Mouse (Mus musculus) neural tube, embryonic 12.5 days (tissue): ENCODE data around the gene Mblac2. TPM values are rescaled to one million over a fixed set of nuclear protein-coding genes. Genes with fewer than 3 reads are reported as not detected.
"Not testable (repeated sequence)": the region's sequence is repeated elsewhere in the genome, so short reads cannot be mapped to it uniquely, and the experiment has no call there.

Source experiments
- ATAC-seq: fragments of 200-750 bp; cut with Nextera tagmentation; 2 replicates; pipeline ENCODE4 v1.8.0; 2017; ENCODE audit warnings: low read depth, mild to moderate bottlenecking, moderate TSS enrichment, moderate library complexity; ENCODE audit not compliant: low FRiP score
- H3K27ac ChIP-seq: fragments of 300-500 bp; sonication (generic); 2 replicates; pipeline ENCODE4 v1.5.1; 2016
- H3K27me3 ChIP-seq: fragments of 300-500 bp; sonication (generic); replicated peaks from 2 replicates; pipeline ENCODE4 v1.6.1; 2016; ENCODE audit warnings: mild to moderate bottlenecking
- H3K36me3 ChIP-seq: fragments of 300-500 bp; sonication (generic); 2 replicates; pipeline ENCODE4 v1.6.1; 2016; ENCODE audit warnings: mild to moderate bottlenecking
- H3K4me1 ChIP-seq: fragments of 300-500 bp; sonication (generic); 2 replicates; pipeline ENCODE4 v1.6.1; 2016
- H3K4me2 ChIP-seq: fragments of 300-500 bp; sonication (generic); replicated peaks from 2 replicates; pipeline ENCODE4 v1.6.1; 2016; ENCODE audit warnings: mild to moderate bottlenecking
- H3K4me3 ChIP-seq: fragments of 300-500 bp; sonication (generic); 2 replicates; pipeline ENCODE4 v1.5.1; 2016
- H3K9ac ChIP-seq: fragments of 300-500 bp; sonication (generic); 2 replicates; pipeline ENCODE4 v1.6.1; 2016; ENCODE audit warnings: mild to moderate bottlenecking
- H3K9me3 ChIP-seq: fragments of 300-500 bp; sonication (generic); 2 replicates; pipeline ENCODE4 v1.6.1; 2016; ENCODE audit warnings: mild to moderate bottlenecking
- WGBS: fragments of 180-500 bp; shearing (Covaris S2); methylation state at CpG from one replicate; pipeline ENCODE4 v1.1.7; 2016; 5-methylcytosine and 5-hydroxymethylcytosine counted together
- polyA plus RNA-seq: library from polyadenylated mRNA; unstranded; fragments of >200 nt; fragmentation: Nextera tagmentation; extraction: Ambion mirVana; gene quantifications from 2 replicates; pipeline ENCODE4 v1.2.1, GENCODE M21; 2016

Gene Mblac2
- polyA plus RNA-seq, 1 experiment from 2014 or later, result 17.8 TPM

DNA sequence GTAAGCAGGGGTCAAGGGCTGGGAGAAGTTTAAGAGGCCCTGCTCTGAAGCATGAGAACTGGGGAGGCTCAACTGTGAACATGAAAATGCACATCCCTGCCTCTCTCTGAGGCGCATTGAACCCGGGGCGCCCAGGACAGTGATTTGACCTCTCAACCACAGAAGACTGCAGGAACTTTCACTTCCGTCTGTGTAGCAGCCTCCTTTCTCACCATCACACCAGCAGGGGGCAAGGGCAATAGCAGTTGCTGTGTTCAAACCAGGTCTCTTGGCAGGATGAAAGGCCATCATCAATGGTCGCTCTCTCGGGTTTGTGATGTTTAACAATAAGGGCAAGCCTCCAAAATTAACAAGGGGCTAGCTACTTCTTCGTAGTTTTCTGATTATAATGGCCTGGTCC lies 8.0 kb upstream of the Mblac2 start:
- WGBS, result 56% methylated on average over 7 of the region's 7 CpGs

GRCm38 (mm10) chr13:81703621-81704020 lies 7.5 kb upstream of the Mblac2 start:
- Histone ChIP-seq H3K27ac (no peak overlapping the region), H3K9me3 (no peaks in the 10 kb centered on the region), H3K4me3 (no peak overlapping the region), H3K4me1 (no peaks in the 10 kb centered on the region), H3K27me3 (no peaks in the 10 kb centered on the region), H3K9ac (no peak overlapping the region), H3K36me3 (no peaks in the 10 kb centered on the region), H3K4me2 (no peak overlapping the region)
- no peak for ATAC-seq
- WGBS, result 81% methylated on average over 9 of the region's 9 CpGs

More for the DNA sequence above, 8.0 kb upstream of the Mblac2 start:
- no peaks in the 10 kb centered on the region for H3K36me3 ChIP-seq
- no peak overlapping the region for H3K4me3 ChIP-seq
- H3K9ac ChIP-seq, result no peak overlapping the region
- H3K4me1 ChIP-seq, result no peaks in the 10 kb centered on the region
- no peak overlapping the region for H3K27ac ChIP-seq
- no peak overlapping the region for H3K4me2 ChIP-seq
- H3K9me3 ChIP-seq, result no peaks in the 10 kb centered on the region
- no peaks in the 10 kb centered on the region for H3K27me3 ChIP-seq
- ATAC-seq, result no peak

DNA sequence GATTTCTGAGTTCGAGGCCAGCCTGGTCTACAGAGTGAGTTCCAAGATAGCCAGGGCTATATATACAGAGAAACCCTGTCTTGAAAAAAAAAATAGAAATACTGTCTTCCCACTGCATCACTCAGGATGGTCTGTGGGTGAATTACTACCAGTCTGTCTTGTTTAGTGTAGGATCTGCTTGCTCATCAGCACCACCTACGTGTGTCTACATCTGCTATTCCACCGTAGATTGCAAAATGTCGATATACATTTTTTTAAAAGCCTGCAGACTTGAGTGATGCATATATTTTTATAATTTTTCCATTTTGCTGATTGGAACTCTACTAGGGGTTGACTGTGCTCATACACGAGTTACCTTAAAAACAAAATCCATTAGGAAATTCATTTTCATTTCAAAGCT lies 4.8 kb upstream of the Mblac2 start:
- H3K4me1 ChIP-seq, result no peaks in the 10 kb centered on the region; the same call in 1 of the 2 replicates
- no peaks in the 10 kb centered on the region for H3K36me3 ChIP-seq
- no peaks in the 10 kb centered on the region for H3K9me3 ChIP-seq
- no peak for ATAC-seq
- H3K9ac ChIP-seq, result no peak overlapping the region
- H3K4me2 ChIP-seq, result no peak overlapping the region
- H3K27me3 ChIP-seq, result no peaks in the 10 kb centered on the region
- no peak overlapping the region for H3K4me3 ChIP-seq
- 95% methylated on average over 5 of the region's 5 CpGs for WGBS
- no peak overlapping the region for H3K27ac ChIP-seq

- H3K4me1 ChIP-seq, result peaks cover 10% of the 10 kb centered on the region
- ATAC-seq, result no peak
- no peaks in the 10 kb centered on the region for H3K9me3 ChIP-seq
- peak overlapping the region; percentile 65; the same call in 1 of the 2 replicates for H3K9ac ChIP-seq
- WGBS, result 44% methylated on average over 4 of the region's 4 CpGs
- peak overlapping the region; percentile 79; the same call in 1 of the 2 replicates for H3K4me3 ChIP-seq
- H3K27ac ChIP-seq, result no peak overlapping the region
- H3K36me3 ChIP-seq, result no peaks in the 10 kb centered on the region
- H3K4me2 ChIP-seq, result peak overlapping the region; percentile 98
- no peaks in the 10 kb centered on the region for H3K27me3 ChIP-seq
Observed at GRCm38 (mm10) chr13:81709805-81710204, 1.3 kb upstream of the Mblac2 start.

GRCm38 (mm10) chr13:81710266-81710665 lies 875 bp upstream of the Mblac2 start:
- WGBS, result 3% methylated on average over 7 of the region's 7 CpGs
- H3K9ac ChIP-seq, result peak overlapping the region; percentile 65
- ATAC-seq, result no peak
- peaks cover 10% of the 10 kb centered on the region for H3K4me1 ChIP-seq
- peak overlapping the region; percentile 98 for H3K4me2 ChIP-seq
- no peaks in the 10 kb centered on the region for H3K36me3 ChIP-seq
- no peak overlapping the region for H3K27ac ChIP-seq
- H3K4me3 ChIP-seq, result peak overlapping the region; percentile 79
- H3K27me3 ChIP-seq, result no peaks in the 10 kb centered on the region
- no peaks in the 10 kb centered on the region for H3K9me3 ChIP-seq

DNA sequence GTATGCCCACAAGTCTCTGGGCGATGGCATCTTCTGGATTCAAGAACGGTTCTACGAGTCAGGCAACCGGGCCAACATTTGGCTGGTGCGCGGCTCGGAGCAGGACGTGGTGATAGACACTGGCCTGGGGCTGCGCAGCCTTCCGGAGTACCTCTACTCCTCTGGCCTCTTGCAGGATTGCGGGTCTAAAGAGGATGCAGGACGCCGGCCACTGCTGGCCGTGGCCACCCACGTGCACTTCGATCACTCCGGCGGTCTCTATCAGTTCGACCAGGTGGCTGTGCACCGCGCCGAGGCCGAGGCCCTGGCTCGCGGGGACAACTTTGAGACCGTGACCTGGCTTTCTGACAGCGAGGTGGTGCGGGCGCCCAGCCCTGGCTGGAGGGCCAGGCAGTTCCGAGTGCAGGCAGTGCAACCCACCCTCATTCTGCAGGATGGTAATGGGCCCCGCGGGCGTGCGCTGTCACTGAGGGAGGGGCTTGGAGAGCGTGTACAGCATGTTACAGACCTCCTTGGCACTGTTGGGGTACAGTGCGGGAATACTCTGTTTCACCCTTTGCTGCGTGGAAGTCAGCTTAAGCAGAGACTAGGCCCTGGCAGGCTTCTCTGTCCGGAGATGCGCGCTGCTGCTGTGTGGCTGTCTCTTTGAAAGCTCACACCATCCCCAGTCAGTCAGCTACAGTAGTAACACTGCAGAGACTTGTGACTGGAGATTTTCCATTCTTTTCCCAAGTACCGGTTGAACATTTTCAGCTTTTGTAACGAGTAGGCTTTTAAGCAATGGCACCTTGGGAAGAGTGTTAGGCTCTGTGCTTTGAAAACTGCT lies 618 bp downstream of the Mblac2 start:
- ATAC-seq, result peak; percentile 69
- Histone ChIP-seq H3K27me3 (no peaks in the 10 kb centered on the region), H3K9me3 (no peaks in the 10 kb centered on the region), H3K4me1 (peaks cover 10% of the 10 kb centered on the region), H3K9ac (peak overlapping the region; percentile 65), H3K4me3 (peak overlapping the region; percentile 79), H3K4me2 (peak overlapping the region; percentile 98), H3K36me3 (no peaks in the 10 kb centered on the region), H3K27ac (peak overlapping the region; percentile 65; the same call in 1 of the 2 replicates)
- 1% methylated on average over 42 of the region's 42 CpGs for WGBS

DNA sequence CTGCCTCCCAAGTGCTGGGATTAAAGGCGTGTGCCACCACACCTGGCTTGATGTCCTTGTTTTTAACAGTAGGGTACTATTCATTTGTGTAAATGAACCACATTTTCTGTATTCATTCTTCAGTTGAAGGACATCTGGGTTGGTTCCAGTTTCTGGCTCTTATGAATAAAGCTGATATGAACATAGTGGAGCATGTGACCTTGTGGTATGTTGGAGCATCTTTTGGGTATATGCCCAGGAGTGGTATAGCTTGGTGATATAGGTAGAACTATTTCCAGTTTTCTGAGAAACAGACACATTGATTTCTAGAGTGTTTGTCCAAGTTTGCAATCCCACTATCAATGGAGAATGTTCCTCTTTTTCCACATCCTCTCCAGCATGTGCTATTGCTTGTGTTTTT lies 2.8 kb downstream of the Mblac2 start:
- H3K4me3 ChIP-seq, result no peak overlapping the region
- H3K9ac ChIP-seq, result no peak overlapping the region
- peaks cover 10% of the 10 kb centered on the region for H3K4me1 ChIP-seq
- no peak for ATAC-seq
- H3K9me3 ChIP-seq, result no peaks in the 10 kb centered on the region
- H3K36me3 ChIP-seq, result no peaks in the 10 kb centered on the region
- WGBS, result 94% methylated on average over 1 of the region's 1 CpGs
- H3K27ac ChIP-seq, result no peak overlapping the region
- no peaks in the 10 kb centered on the region for H3K27me3 ChIP-seq
- no peak overlapping the region for H3K4me2 ChIP-seq

DNA sequence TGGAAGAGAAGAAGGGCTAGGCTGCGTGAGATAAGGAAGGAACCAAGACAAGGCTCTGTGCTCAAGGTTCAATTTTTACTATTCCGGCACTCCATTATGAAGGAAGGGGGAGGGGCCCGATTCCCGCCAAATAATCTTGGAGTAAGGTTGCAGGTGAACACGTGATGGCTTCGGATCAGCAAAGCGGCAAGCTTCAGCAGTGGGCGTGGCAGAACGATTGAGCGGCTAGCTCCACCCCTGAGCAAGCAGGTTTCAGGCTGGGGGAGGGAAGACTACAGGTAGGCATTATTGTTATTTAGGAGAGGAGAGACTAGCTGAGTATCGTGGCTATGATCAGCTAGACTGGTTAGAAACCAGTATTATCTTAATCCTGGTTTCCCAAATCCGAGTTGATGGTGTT lies 17.0 kb downstream of the Mblac2 start:
- H3K9me3 ChIP-seq, H3K27me3 ChIP-seq, H3K4me2 ChIP-seq, H3K4me3 ChIP-seq, H3K9ac ChIP-seq, H3K27ac ChIP-seq, H3K4me1 ChIP-seq, H3K36me3 ChIP-seq, ATAC-seq: not testable (repeated sequence)
- WGBS, result 58% methylated on average over 12 of the region's 12 CpGs

DNA sequence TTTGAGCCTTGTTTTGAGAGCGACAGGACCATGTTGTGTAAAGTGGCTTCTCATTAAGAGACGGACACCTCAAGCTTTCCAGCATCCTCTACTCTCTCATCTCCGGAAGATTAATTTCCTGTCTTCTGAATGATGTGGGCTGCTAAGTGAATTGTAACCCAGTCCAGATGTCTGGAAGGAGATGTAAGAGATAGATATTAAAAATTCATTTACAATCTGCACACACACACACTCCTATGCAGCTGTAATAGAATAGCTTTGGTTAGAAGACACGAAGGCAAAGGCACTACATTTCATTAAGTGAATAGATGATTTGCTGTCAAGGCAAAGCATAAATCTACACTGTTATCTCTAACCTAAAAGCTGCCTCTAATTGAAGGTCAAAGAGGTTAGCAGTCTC lies 18.0 kb downstream of the Mblac2 start:
- 81% methylated on average over 4 of the region's 4 CpGs for WGBS
- H3K27me3 ChIP-seq, result no peaks in the 10 kb centered on the region
- H3K9ac ChIP-seq, result no peak overlapping the region
- no peaks in the 10 kb centered on the region for H3K4me1 ChIP-seq
- H3K4me2 ChIP-seq, result no peak overlapping the region
- H3K27ac ChIP-seq, result no peak overlapping the region
- no peak overlapping the region for H3K4me3 ChIP-seq
- H3K9me3 ChIP-seq, result no peaks in the 10 kb centered on the region
- H3K36me3 ChIP-seq, result no peaks in the 10 kb centered on the region
- ATAC-seq, result peak; percentile 58; the same call in 1 of the 2 replicates

DNA sequence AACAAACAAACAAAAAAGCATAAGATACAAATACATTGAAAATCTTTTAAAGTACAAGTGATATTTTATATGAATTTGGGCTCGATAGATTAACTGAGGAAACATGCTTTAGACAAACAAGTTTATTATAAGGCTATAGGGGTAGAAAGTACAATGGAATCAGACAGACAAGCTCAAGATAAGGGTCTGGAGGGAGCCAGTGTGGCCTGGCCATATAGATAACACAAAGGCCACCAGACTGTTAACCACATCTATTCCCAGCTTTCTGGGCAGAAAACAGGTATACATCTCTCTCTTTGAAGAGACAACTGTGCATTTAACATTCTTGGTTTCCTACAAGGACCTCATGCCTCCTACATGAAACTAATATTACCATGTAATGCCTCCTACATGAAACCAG lies 19.2 kb downstream of the Mblac2 start:
- WGBS, result 92% methylated on average over 1 of the region's 1 CpGs
- no peaks in the 10 kb centered on the region for H3K36me3 ChIP-seq
- no peak for ATAC-seq
- H3K27me3 ChIP-seq, result no peaks in the 10 kb centered on the region
- no peak overlapping the region for H3K27ac ChIP-seq
- no peak overlapping the region for H3K4me2 ChIP-seq
- H3K4me3 ChIP-seq, result no peak overlapping the region
- no peaks in the 10 kb centered on the region for H3K4me1 ChIP-seq
- no peak overlapping the region for H3K9ac ChIP-seq
- H3K9me3 ChIP-seq, result no peaks in the 10 kb centered on the region

DNA sequence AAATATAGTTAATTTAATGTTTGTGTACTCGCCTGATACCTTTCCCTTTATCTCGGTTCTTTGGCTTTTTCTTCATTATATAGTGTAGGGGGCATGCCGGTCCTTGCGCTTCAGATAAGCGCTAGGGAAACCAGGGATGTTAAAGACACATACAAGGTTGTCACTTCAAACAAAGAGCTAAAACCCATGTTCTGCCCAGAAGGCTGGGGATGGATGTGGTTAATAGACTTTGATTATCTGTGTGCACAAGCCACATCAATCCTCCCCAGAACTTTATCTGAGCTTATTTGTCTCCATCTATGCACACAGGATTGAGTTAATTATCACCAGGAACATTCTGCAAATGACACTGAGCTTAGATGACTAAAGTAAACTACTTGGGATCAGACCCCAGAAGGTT lies 25.5 kb downstream of the Mblac2 start:
- 93% methylated on average over 5 of the region's 5 CpGs for WGBS
- Histone ChIP-seq H3K9me3 (no peaks in the 10 kb centered on the region), H3K4me2 (no peak overlapping the region), H3K9ac (no peak overlapping the region), H3K4me1 (no peaks in the 10 kb centered on the region), H3K4me3 (no peak overlapping the region), H3K27me3 (no peaks in the 10 kb centered on the region), H3K27ac (no peak overlapping the region), H3K36me3 (no peaks in the 10 kb centered on the region)
- no peak for ATAC-seq

- no peak overlapping the region for H3K4me3 ChIP-seq
- no peak overlapping the region for H3K9ac ChIP-seq
- WGBS, result 58% methylated on average over 3 of the region's 3 CpGs
- no peak overlapping the region for H3K27ac ChIP-seq
- no peak overlapping the region for H3K4me2 ChIP-seq
- no peaks in the 10 kb centered on the region for H3K27me3 ChIP-seq
- H3K4me1 ChIP-seq, result no peaks in the 10 kb centered on the region
- no peaks in the 10 kb centered on the region for H3K36me3 ChIP-seq
- no peaks in the 10 kb centered on the region for H3K9me3 ChIP-seq
- ATAC-seq, result no peak
Observed at GRCm38 (mm10) chr13:81740898-81741297, 29.8 kb downstream of the Mblac2 start.
